Mouse (Mus musculus): ENCODE data around the gene Vmn1r38.
"Not testable (repeated sequence)": the region's sequence is repeated elsewhere in the genome, so short reads cannot be mapped to it uniquely, and the experiment has no call there.

Gene Vmn1r38

DNA sequence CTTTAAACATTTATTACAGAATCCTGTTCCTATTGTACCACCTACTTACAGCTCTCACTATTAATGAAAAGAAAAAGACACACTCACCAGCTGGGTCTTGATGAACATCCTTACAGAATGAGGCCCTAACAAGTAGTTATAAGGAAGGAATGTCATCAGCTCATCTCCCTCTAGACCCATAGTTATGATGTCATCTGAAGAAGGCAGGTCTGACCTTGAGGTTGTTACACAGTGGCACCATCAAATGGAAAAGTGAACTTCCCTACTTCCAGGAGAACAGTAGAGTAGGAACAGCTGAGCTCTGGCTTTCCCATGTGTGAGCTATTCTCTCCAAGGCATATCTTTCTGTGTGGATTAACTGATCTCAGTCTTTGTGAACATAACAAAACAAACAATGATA is at the start of gene Vmn1r38:
Vmn1r38 (minus strand) TSS at position 101 of the 400 bp plus-strand sequence.
- in situ Hi-C loops (cut with MboI, MseI) = not testable (repeated sequence)

DNA sequence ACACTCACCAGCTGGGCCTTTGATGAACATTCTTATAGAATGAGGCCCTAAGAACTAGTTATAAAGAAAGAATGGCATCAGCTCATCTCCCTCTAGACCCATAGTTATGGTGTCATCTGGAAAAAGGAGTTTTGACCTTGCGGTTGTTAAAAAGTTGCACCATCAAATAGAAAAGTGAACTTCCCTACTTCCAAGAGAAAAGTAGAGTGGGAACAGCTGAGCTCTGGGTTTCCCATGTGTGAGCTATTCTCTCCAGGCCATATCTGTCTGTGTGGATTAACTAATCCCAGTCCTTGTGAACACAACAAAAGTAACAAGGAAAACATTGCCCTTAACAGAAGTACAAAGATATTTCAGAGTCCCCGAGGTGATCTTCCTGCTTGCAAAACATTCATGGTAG is 28.1 kb upstream of the Vmn1r38 start, which contains the start of gene Vmn1r39:
Vmn1r39 (minus strand) TSS at position 101 of the 400 bp plus-strand sequence.
- in situ Hi-C loops (cut with MboI, MseI) = no loop called here

GRCm38 (mm10) chr6:66806311-66806710 is 23.9 kb upstream of the Vmn1r38 start:
- in situ Hi-C loops (cut with MboI, MseI) = no loop called here

DNA sequence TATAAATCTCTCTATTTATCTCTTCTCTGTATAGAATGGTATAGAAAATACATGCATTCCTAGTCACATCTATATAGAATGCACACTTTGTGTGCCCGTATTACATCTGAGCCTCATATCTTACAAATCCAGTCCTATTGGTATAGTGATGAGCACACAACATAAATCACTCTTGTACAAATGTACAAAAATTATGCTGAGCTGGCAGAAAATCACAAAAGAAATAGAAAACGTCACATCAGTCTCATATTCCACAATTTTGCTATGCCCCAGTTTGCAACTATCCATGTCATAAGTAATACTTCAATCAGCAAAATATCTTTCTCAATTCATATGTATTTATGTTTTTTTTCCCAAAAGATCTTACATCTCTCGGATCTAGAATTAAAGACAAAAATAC is 23.3 kb upstream of the Vmn1r38 start:
- in situ Hi-C loops (cut with MboI, MseI) = no loop called here

DNA sequence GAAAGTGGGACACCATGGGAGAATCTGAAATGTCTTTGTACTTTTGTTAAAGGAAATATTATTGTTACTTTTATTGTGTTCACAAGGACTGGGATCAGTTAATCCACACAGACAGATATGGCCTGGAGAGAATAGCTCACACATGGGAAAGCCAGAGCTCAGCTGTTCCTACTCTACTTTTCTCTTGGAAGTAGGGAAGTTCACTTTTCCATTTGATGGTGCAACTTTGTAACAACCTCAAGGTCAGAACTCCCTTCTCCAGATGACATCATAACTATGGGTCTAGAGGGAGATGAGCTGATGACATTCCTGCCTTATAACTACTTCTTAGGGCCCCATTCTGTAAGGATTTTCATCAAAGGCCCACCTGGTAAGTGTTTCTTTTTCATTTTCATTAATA is 53.3 kb downstream of the Vmn1r38 start, which contains the start of gene Vmn1r37:
Vmn1r37 (plus strand) TSS at position 301 of the 400 bp plus-strand sequence.
- in situ Hi-C loops (cut with MboI, MseI) = not testable (repeated sequence)
